In genomic region chr17:85585779-85586178, GRCm38 (mm10) we compare ENCODE assay signal across 30 mouse cellular contexts. TPM values are rescaled to one million over a fixed set of nuclear protein-coding genes. Genes with fewer than 3 reads are reported as not detected.
DNase-seq lines count a peak whose midpoint lies in the region; ATAC-seq and TF ChIP-seq lines count a peak whose summit lies in the region.
"Had no signal": no experiment of that assay in that cellular context is flagged by ENCODE, and none has a peak within 500 bp of the region (broad histone marks: within the 10 kb centered on the region; RNA-seq: fewer than 3 reads in every experiment).

No protein-coding gene starts in this region.

- H3K9me3 ChIP-seq in heart, embryonic 12.5 days (replicated peaks): no peaks in the 10 kb centered on the region
- no peaks in the 10 kb centered on the region for H3K9me3 ChIP-seq in liver, embryonic 11.5 days (ENCODE audit: control insufficient read depth, low read length)
- no peaks in the 10 kb centered on the region for H3K9me3 ChIP-seq in liver, embryonic 14.5 days (ENCODE audit: control insufficient read depth, low read length)
- H3K9me3 ChIP-seq: forebrain, embryonic 10.5 days; hindbrain, embryonic 12.5 days; hindbrain, embryonic 15.5 days; intestine, embryonic 15.5 days had no signal

- H3K9ac ChIP-seq in heart, embryonic 12.5 days: no peak overlapping the region
- H3K9ac ChIP-seq in liver, embryonic 11.5 days (ENCODE audit: low read depth, low read length): no peak overlapping the region
- no peak overlapping the region for H3K9ac ChIP-seq in liver, embryonic 14.5 days (replicated peaks)
- H3K9ac ChIP-seq: forebrain, embryonic 13.5 days; forebrain, postnatal 0 days; heart, embryonic 13.5 days; hindbrain, embryonic 12.5 days; hindbrain, embryonic 15.5 days; intestine, embryonic 15.5 days had no signal

- no peak for TF ChIP-seq CTCF in liver, embryonic 14.5 days (IDR thresholded peaks at IDR 0.05; ENCODE audit: low read depth)

- no peak for TF ChIP-seq EP300 in liver, embryonic 14.5 days (IDR thresholded peaks at IDR 0.05; ENCODE audit: low read depth)

- 83% methylated on average over 5 of the region's 5 CpGs for WGBS in heart, embryonic 12.5 days
- 75% methylated on average over 5 of the region's 5 CpGs for WGBS in liver, embryonic 11.5 days
- WGBS in liver, embryonic 14.5 days (ENCODE audit: insufficient replicate concordance): 58% methylated on average over 5 of the region's 5 CpGs

- no peaks in the 10 kb centered on the region for H3K4me1 ChIP-seq in heart, embryonic 12.5 days (replicated peaks)
- no peaks in the 10 kb centered on the region for H3K4me1 ChIP-seq in liver, embryonic 11.5 days (replicated peaks; ENCODE audit: control insufficient read depth, insufficient read depth, low read length)
- no peaks in the 10 kb centered on the region for H3K4me1 ChIP-seq in liver, embryonic 14.5 days (replicated peaks; ENCODE audit: control insufficient read depth in 2 of 2, insufficient read depth in 2 of 2, low read length in 1 of 2)
- H3K4me1 ChIP-seq: forebrain, embryonic 13.5 days; heart, embryonic 13.5 days; hindbrain, embryonic 12.5 days; hindbrain, embryonic 15.5 days; intestine, embryonic 15.5 days had no signal

- no peak for DNase-seq in heart, adult 11 months
- no peak for DNase-seq in liver, embryonic 11.5 days (ENCODE audit: low spot score)
- DNase-seq in liver, embryonic 14.5 days (ENCODE audit: low read depth in 3 of 3, low spot score in 3 of 3): no peak
- no peak for DNase-seq in adrenal gland, postnatal 25 days
- DNase-seq in gastrocnemius, adult 18-20 months (ENCODE audit: low spot score): no peak
- no peak for DNase-seq in left cerebral cortex, postnatal 4 days
- DNase-seq: adrenal gland, adult 2 months; adrenal gland, postnatal 14 days; B cell, adult 2 months; cerebellum, adult 18-20 months; cerebellum, adult 9-10 months; cerebellum, postnatal 14 days; forebrain, postnatal 0 days; gastrocnemius, postnatal 10 days; gastrocnemius, postnatal 36 days had no signal

- H3K4me2 ChIP-seq in heart, embryonic 12.5 days: no peak overlapping the region
- no peak overlapping the region for H3K4me2 ChIP-seq in liver, embryonic 11.5 days
- H3K4me2 ChIP-seq in liver, embryonic 14.5 days (ENCODE audit: low read depth): no peak overlapping the region
- H3K4me2 ChIP-seq: forebrain, embryonic 13.5 days; heart, embryonic 13.5 days; hindbrain, embryonic 12.5 days; hindbrain, embryonic 15.5 days; intestine, embryonic 15.5 days had no signal

- peaks cover 7% of the 10 kb centered on the region; the same call in 1 of the 2 replicates for H3K27me3 ChIP-seq in heart, embryonic 12.5 days (replicated peaks)
- no peaks in the 10 kb centered on the region for H3K27me3 ChIP-seq in liver, embryonic 11.5 days (replicated peaks; ENCODE audit: control insufficient read depth, insufficient read depth, low read length)
- H3K27me3 ChIP-seq in liver, embryonic 14.5 days (ENCODE audit: control insufficient read depth, insufficient read depth, low read length): no peaks in the 10 kb centered on the region
- H3K27me3 ChIP-seq: CH12.LX; hindbrain, embryonic 12.5 days; hindbrain, embryonic 15.5 days; intestine, embryonic 15.5 days had no signal

- no peak overlapping the region for H3K27ac ChIP-seq in heart, embryonic 12.5 days (ENCODE audit: poor library complexity, severe bottlenecking)
- no peak overlapping the region for H3K27ac ChIP-seq in liver, embryonic 11.5 days (ENCODE audit: low read depth, low read length)
- no peak overlapping the region for H3K27ac ChIP-seq in liver, embryonic 14.5 days
- H3K27ac ChIP-seq: forebrain, embryonic 10.5 days; forebrain, embryonic 13.5 days; heart, embryonic 13.5 days; hindbrain, embryonic 12.5 days; hindbrain, embryonic 15.5 days; intestine, embryonic 15.5 days had no signal

- intact Hi-C loops in left cerebral cortex, postnatal 4 days (cut with DNase I): no loop called here

- peak; percentile 89 for ATAC-seq in heart, embryonic 12.5 days (ENCODE audit: insufficient number of reproducible peaks, low FRiP score)
- peak; percentile 75 for ATAC-seq in liver, embryonic 11.5 days (replicated peaks; ENCODE audit: low FRiP score)
- ATAC-seq in liver, embryonic 14.5 days (ENCODE audit: insufficient read depth): peak; percentile 63
- ATAC-seq in megakaryocyte progenitor cell, adult 5-6 weeks (replicated peaks; ENCODE audit: poor library complexity): 0 out of 2 replicates have a peak, but pooled peaks have one; percentile 29
- ATAC-seq: forebrain, embryonic 13.5 days; forebrain, postnatal 0 days; intestine, embryonic 15.5 days had no signal

- no peak overlapping the region for H3K4me3 ChIP-seq in heart, embryonic 12.5 days
- H3K4me3 ChIP-seq in liver, embryonic 11.5 days (ENCODE audit: low read depth, low read length): no peak overlapping the region
- H3K4me3 ChIP-seq in liver, embryonic 14.5 days (ENCODE audit: insufficient read depth in 1 of 2, low read depth in 2 of 2, low read length in 2 of 2): no peak overlapping the region
- H3K4me3 ChIP-seq: forebrain, embryonic 10.5 days; forebrain, embryonic 13.5 days; heart, embryonic 13.5 days; hindbrain, embryonic 12.5 days; hindbrain, embryonic 15.5 days; intestine, embryonic 15.5 days had no signal

- no peaks in the 10 kb centered on the region for H3K36me3 ChIP-seq in heart, embryonic 12.5 days
- H3K36me3 ChIP-seq in liver, embryonic 11.5 days (ENCODE audit: control insufficient read depth, insufficient read depth, low read length): no peaks in the 10 kb centered on the region
- H3K36me3 ChIP-seq in liver, embryonic 14.5 days (replicated peaks; ENCODE audit: control insufficient read depth, insufficient read depth, low read depth): no peaks in the 10 kb centered on the region
- H3K36me3 ChIP-seq: forebrain, embryonic 10.5 days; G1E; heart, embryonic 13.5 days; hindbrain, embryonic 12.5 days; hindbrain, embryonic 15.5 days; intestine, embryonic 15.5 days had no signal

RNA-seq across cellular contexts. Expression of gene Six3, which starts 27.6 kb away (rescaled TPM):
- polyA plus RNA-seq in heart, embryonic 12.5 days (2016; fragmentation: Nextera tagmentation; extraction: Ambion mirVana): not detected in 2 replicates
- not detected in 2 replicates for polyA plus RNA-seq in liver, embryonic 11.5 days (2014; fragmentation: Nextera tagmentation; extraction: Ambion mirVana)
- polyA plus RNA-seq in liver, embryonic 14.5 days (2012; rRNA removed): 0.01 and 0.02 TPM in 2 replicates
- not detected in 2 replicates for polyA plus RNA-seq in liver, embryonic 14.5 days (2014; fragmentation: Nextera tagmentation; extraction: Ambion mirVana)
- not detected in 2 replicates for total RNA-seq in megakaryocyte progenitor cell, adult 5-6 weeks (2015)
- total RNA-seq in megakaryocyte progenitor cell, adult 5-6 weeks (2017): not detected in 2 replicates
- not detected in 2 replicates for total RNA-seq in adrenal gland, postnatal 25 days (2021)
- total RNA-seq in gastrocnemius, adult 18-20 months (2021): not detected
- total RNA-seq in left cerebral cortex, postnatal 4 days (2021): 1 to 10 TPM; 2.4 to 6.4 TPM
- total RNA-seq: adrenal gland, adult 2 months; adrenal gland, postnatal 14 days; CH12.LX; gastrocnemius, postnatal 10 days; gastrocnemius, postnatal 36 days; granulocyte monocyte progenitor cell, adult 5-6 weeks; heart, adult 8-10 months; heart, postnatal 25 days; hematopoietic stem cell, adult 5-6 weeks had no signal
- polyA plus RNA-seq: adrenal gland, adult 2 months; G1E; heart, embryonic 13.5 days; heart, embryonic 16.5 days; intestine, embryonic 15.5 days had no signal

Comparison
In these comparisons a context has a peak if more than half of its experiments do, and no peak if none do; other contexts are left out.
1. ATAC-seq: peak in every context shown above with its lines; median percentile 89 in heart, embryonic 12.5 days; 75 in liver, embryonic 11.5 days; 63 in liver, embryonic 14.5 days; 29 in megakaryocyte progenitor cell, adult 5-6 weeks.